In genomic region chr16:76239353-76239752, GRCm38 (mm10) we compare ENCODE assay signal across 12 mouse cellular contexts.
"Had no signal": no experiment of that assay in that cellular context is flagged by ENCODE, and none has a peak within 500 bp of the region (broad histone marks: within the 10 kb centered on the region; RNA-seq: fewer than 3 reads in every experiment).

No protein-coding gene starts in this region.

- H3K4me1 ChIP-seq: limb, embryonic 15.5 days; liver, embryonic 12.5 days; midbrain, embryonic 10.5 days; midbrain, embryonic 15.5 days had no signal

- H3K4me3 ChIP-seq: left cerebral cortex, adult 2 months; limb, embryonic 15.5 days; liver, embryonic 12.5 days; midbrain, embryonic 10.5 days; midbrain, embryonic 15.5 days had no signal

- H3K4me2 ChIP-seq: limb, embryonic 15.5 days; liver, embryonic 12.5 days; lung, embryonic 14.5 days; midbrain, embryonic 15.5 days had no signal

- H3K9ac ChIP-seq: limb, embryonic 15.5 days; liver, embryonic 12.5 days; lung, embryonic 14.5 days; midbrain, embryonic 15.5 days had no signal

- H3K36me3 ChIP-seq: limb, embryonic 15.5 days; liver, embryonic 12.5 days; midbrain, embryonic 10.5 days; midbrain, embryonic 15.5 days had no signal

- ATAC-seq: hindbrain, postnatal 0 days; liver, embryonic 12.5 days; midbrain, embryonic 15.5 days had no signal

- H3K9me3 ChIP-seq: limb, embryonic 15.5 days; liver, embryonic 12.5 days; midbrain, embryonic 10.5 days; midbrain, embryonic 15.5 days had no signal

- DNase-seq: lung, embryonic 14.5 days; lung, postnatal 10 days; lung, postnatal 4 days; right cerebral cortex, postnatal 25 days; thymus, postnatal 4 days had no signal

- H3K27me3 ChIP-seq: limb, embryonic 15.5 days; liver, embryonic 12.5 days; midbrain, embryonic 15.5 days had no signal

- H3K27ac ChIP-seq: hindbrain, postnatal 0 days; left cerebral cortex, adult 2 months; limb, embryonic 15.5 days; liver, embryonic 12.5 days; midbrain, embryonic 10.5 days; midbrain, embryonic 15.5 days; stomach, postnatal 0 days had no signal
